Mouse (Mus musculus): ENCODE data around the gene Eif4e1b.

DNA sequence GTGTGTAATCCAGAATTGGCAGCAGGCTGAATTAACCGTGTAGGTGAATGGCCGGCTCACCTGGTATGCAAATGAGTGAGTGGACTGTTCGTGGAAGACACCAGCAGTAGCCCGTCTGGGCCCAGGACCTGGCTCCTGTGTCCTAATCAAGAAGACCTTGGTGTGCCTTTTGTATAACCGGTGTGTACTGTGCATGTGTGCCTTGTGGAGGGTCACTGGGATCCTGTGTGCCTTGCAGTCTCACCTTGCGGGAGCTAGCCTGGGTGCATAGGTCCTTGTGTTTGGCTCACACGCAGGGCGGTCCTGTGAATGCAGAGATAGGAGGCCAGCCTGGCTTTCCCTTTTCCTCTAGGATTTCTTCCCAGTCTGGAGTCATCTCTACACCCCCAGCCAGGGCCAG lies 35.6 kb upstream of the Eif4e1b start:
- TF ChIP-seq CTCF (IDR thresholded peaks at IDR 0.05; ENCODE audit: low read depth, low read length) (no peak), POLR2A (IDR thresholded peaks at IDR 0.05; ENCODE audit: extremely low read depth, insufficient read depth, low read length) (no peak)

Measured in liver, adult 2 months (tissue).